Mouse (Mus musculus): ENCODE measurements at regions not wholly inside any gene's neighbourhood (a gene's known extent, or its start where the extent isn't known, plus 50 kb on each side); places are given as distances from the start of the nearest gene placed in this dataset.

- 66% methylated on average over 1 of the region's 1 CpGs for WGBS
- Histone ChIP-seq H3K4me2 (no peak overlapping the region), H3K27ac (no peak overlapping the region), H3K4me3 (no peak overlapping the region), H3K27me3 (no peaks in the 10 kb centered on the region), H3K9me3 (replicated peaks) (no peaks in the 10 kb centered on the region), H3K36me3 (no peaks in the 10 kb centered on the region), H3K4me1 (replicated peaks) (peaks cover 4% of the 10 kb centered on the region), H3K9ac (no peak overlapping the region)
- no peak for ATAC-seq (replicated peaks; ENCODE audit: insufficient number of reproducible peaks, insufficient read depth, low FRiP score, low read depth)
Measured at GRCm38 (mm10) chr6:140342881-140343280, 81.0 kb upstream of the Plekha5 start.

DNA sequence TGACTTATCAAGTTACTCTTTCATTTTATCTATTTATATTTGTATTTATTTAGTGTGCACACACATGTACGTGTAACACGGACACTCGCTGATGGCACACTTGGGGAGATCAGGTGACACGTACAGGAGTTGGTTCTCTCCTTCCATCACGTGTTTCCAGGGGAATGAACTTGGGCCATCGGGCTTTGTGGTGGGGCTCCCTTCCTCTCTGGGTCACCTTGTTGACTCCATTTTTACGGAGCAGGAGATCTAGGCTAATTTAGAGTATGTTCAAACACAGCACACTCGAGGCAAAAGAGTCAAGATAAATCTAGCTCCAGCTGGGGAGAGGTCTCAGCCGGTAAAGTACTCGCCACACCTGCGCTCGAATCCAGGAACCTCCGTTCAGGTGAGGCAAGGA, 84.1 kb upstream of the Plekha5 start:
- no peak overlapping the region for H3K27ac ChIP-seq
- H3K4me3 ChIP-seq, result no peak overlapping the region
- 71% methylated on average over 13 of the region's 13 CpGs for WGBS
- peaks cover 10% of the 10 kb centered on the region for H3K4me1 ChIP-seq (replicated peaks)
- no peak overlapping the region for H3K4me2 ChIP-seq
- no peak overlapping the region for H3K9ac ChIP-seq
- H3K27me3 ChIP-seq, result no peaks in the 10 kb centered on the region
- H3K9me3 ChIP-seq (replicated peaks), result no peaks in the 10 kb centered on the region
- no peaks in the 10 kb centered on the region for H3K36me3 ChIP-seq
- ATAC-seq (replicated peaks; ENCODE audit: insufficient number of reproducible peaks, insufficient read depth, low FRiP score, low read depth), result no peak

DNA sequence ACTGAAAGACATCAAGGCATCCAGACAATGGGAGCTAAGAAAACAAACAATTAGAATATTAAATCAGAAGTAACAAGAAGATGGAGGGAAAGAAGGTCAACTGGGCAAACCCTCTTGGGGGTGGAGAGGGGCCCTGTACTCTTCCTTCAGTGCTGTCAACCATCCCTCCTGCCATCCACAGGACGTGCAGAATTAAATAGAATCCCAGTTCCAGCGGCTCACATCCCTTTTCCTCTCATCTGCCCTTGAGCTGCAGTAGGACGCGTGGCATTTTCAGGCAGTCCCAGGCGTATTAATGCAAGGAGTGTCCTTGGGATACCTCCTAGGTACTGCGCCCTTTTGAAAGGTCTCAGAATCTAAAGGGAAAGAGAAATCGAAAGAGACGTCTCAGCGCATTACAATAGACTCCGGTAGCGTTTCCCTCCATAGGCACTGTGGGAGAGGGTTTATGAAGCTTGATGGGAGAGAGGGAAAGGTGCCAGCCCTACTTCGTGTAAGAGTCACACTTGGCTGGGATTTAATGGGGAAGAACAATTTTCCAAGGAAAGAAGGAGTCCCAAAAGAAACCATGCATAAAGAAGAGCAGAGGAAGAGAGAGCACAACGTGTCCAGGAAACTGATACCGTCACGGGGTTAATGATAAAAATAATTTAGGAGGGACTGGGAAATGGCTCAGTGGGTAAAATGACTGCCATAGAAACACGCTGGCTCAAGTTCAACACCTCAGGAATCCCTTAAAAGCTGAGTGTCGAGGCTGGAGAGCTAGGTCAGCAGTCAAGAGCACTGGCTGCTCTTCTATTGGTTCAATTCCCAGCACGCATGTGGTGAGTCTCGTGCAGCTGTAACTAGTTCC, 85.7 kb upstream of the Plekha5 start:
- ATAC-seq (replicated peaks; ENCODE audit: insufficient number of reproducible peaks, insufficient read depth, low FRiP score, low read depth), result no peak
- Histone ChIP-seq H3K4me3 (peak overlapping the region; percentile 24), H3K4me2 (peak overlapping the region; percentile 55), H3K9me3 (replicated peaks) (no peaks in the 10 kb centered on the region), H3K27ac (no peak overlapping the region), H3K9ac (no peak overlapping the region), H3K36me3 (no peaks in the 10 kb centered on the region), H3K4me1 (replicated peaks) (peaks cover 10% of the 10 kb centered on the region), H3K27me3 (no peaks in the 10 kb centered on the region)
- WGBS, result 35% methylated on average over 19 of the region's 19 CpGs

DNA sequence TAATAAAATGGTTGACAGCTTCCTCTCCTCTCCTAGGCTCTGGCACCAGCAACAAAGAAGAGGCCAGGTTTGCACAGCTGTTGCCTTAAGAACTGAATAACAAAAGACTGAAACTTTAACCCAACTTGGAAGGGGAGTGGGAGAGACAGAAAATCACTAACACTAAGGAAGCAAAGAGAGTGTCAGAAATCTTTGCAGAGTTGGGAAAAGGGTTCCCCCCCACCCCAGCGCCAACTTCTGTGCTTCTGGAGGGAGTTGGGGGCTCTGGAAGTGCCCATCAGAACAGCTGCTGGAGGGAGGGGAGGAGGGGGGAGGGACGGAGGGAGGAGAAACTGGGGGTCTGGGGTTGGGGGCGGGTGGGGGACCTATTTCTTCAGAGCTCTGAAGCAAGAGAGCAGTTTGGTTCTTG, 86.8 kb upstream of the Plekha5 start:
- H3K36me3 ChIP-seq, result no peaks in the 10 kb centered on the region
- H3K9ac ChIP-seq, result no peak overlapping the region
- no peak overlapping the region for H3K4me2 ChIP-seq
- no peaks in the 10 kb centered on the region for H3K27me3 ChIP-seq
- whole genome bisulfite sequencing, result 15% methylated on average over 1 of the region's 3 CpGs
- ATAC-seq (replicated peaks; ENCODE audit: insufficient number of reproducible peaks, insufficient read depth, low FRiP score, low read depth), result no peak
- H3K27ac ChIP-seq, result no peak overlapping the region
- H3K9me3 ChIP-seq (replicated peaks), result no peaks in the 10 kb centered on the region
- H3K4me1 ChIP-seq (replicated peaks), result peaks cover 10% of the 10 kb centered on the region
- H3K4me3 ChIP-seq, result no peak overlapping the region

GRCm38 (mm10) chr6:140336414-140336941, 87.4 kb upstream of the Plekha5 start:
- no peak for ATAC-seq (replicated peaks; ENCODE audit: insufficient number of reproducible peaks, insufficient read depth, low FRiP score, low read depth)
- H3K27ac ChIP-seq, result peak overlapping the region; percentile 25; the same call in 1 of the 2 replicates
- H3K9ac ChIP-seq, result no peak overlapping the region
- H3K4me1 ChIP-seq (replicated peaks), result peaks cover 10% of the 10 kb centered on the region
- WGBS, result 9% methylated on average over 13 of the region's 13 CpGs
- no peaks in the 10 kb centered on the region for H3K36me3 ChIP-seq
- no peaks in the 10 kb centered on the region for H3K9me3 ChIP-seq (replicated peaks)
- H3K4me2 ChIP-seq, result peak overlapping the region; percentile 49
- peak overlapping the region; percentile 20; the same call in 1 of the 2 replicates for H3K4me3 ChIP-seq
- H3K27me3 ChIP-seq, result no peaks in the 10 kb centered on the region

GRCm38 (mm10) chr6:140333397-140333796, 90.5 kb upstream of the Plekha5 start:
- no peaks in the 10 kb centered on the region for H3K27me3 ChIP-seq
- H3K36me3 ChIP-seq, result no peaks in the 10 kb centered on the region
- no peak overlapping the region for H3K27ac ChIP-seq
- no peak overlapping the region for H3K4me3 ChIP-seq
- H3K9ac ChIP-seq, result no peak overlapping the region
- H3K4me1 ChIP-seq (replicated peaks), result peaks cover 8% of the 10 kb centered on the region
- no peaks in the 10 kb centered on the region for H3K9me3 ChIP-seq (replicated peaks)
- WGBS, result 59% methylated on average over 3 of the region's 3 CpGs
- H3K4me2 ChIP-seq, result no peak overlapping the region
- ATAC-seq (replicated peaks; ENCODE audit: insufficient number of reproducible peaks, insufficient read depth, low FRiP score, low read depth), result no peak

DNA sequence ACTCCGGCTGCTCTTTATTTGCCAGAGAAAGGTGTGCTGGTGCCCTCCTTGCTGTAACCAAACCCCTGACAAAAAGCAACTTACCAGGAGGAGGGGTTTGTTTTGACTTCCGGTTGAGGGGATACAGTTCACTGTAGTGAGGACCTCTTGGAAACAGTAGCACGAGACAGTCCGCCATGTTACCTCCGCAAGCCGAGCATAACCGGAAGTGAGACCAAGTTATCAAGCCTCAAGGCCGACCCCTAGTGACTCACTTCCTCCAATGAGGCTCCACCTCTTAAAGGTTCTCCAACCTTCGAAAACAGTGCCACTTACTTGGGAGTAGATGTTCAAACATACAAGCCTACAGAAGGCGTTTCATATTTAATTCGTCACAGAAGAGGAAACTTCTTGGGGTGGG, 115.2 kb upstream of the Plekha5 start:
- no peak for ATAC-seq (replicated peaks; ENCODE audit: insufficient number of reproducible peaks, insufficient read depth, low FRiP score, low read depth)
- WGBS, result 90% methylated on average over 11 of the region's 11 CpGs
- 0 out of 2 replicates have a peak, but pooled peaks cover 3% of the 10 kb centered on the region for H3K4me1 ChIP-seq (replicated peaks)
- no peaks in the 10 kb centered on the region for H3K27me3 ChIP-seq
- no peaks in the 10 kb centered on the region for H3K9me3 ChIP-seq (replicated peaks)
- H3K27ac ChIP-seq, result no peak overlapping the region
- H3K4me3 ChIP-seq, result no peak overlapping the region
- no peak overlapping the region for H3K9ac ChIP-seq
- H3K36me3 ChIP-seq, result no peaks in the 10 kb centered on the region
- H3K4me2 ChIP-seq, result no peak overlapping the region

- no peak overlapping the region for H3K27ac ChIP-seq
- H3K36me3 ChIP-seq, result no peaks in the 10 kb centered on the region
- H3K4me1 ChIP-seq (replicated peaks), result 0 out of 2 replicates have a peak, but pooled peaks cover 3% of the 10 kb centered on the region
- no peak for ATAC-seq (replicated peaks; ENCODE audit: insufficient number of reproducible peaks, insufficient read depth, low FRiP score, low read depth)
- WGBS, result 86% methylated on average over 6 of the region's 6 CpGs
- no peaks in the 10 kb centered on the region for H3K9me3 ChIP-seq (replicated peaks)
- no peak overlapping the region for H3K9ac ChIP-seq
- H3K27me3 ChIP-seq, result no peaks in the 10 kb centered on the region
- no peak overlapping the region for H3K4me2 ChIP-seq
- no peak overlapping the region for H3K4me3 ChIP-seq
Measured at GRCm38 (mm10) chr6:140306811-140307558, 116.9 kb upstream of the Plekha5 start.

- Histone ChIP-seq H3K4me2 (no peak overlapping the region), H3K9me3 (replicated peaks) (no peaks in the 10 kb centered on the region), H3K4me3 (no peak overlapping the region), H3K4me1 (replicated peaks) (peaks cover 18% of the 10 kb centered on the region), H3K27me3 (no peaks in the 10 kb centered on the region), H3K9ac (no peak overlapping the region), H3K36me3 (no peaks in the 10 kb centered on the region), H3K27ac (no peak overlapping the region)
- WGBS, result 71% methylated on average over 5 of the region's 5 CpGs
- ATAC-seq (replicated peaks; ENCODE audit: insufficient number of reproducible peaks, insufficient read depth, low FRiP score, low read depth), result no peak
Measured at GRCm38 (mm10) chr6:140304105-140304504, 119.7 kb upstream of the Plekha5 start.

DNA sequence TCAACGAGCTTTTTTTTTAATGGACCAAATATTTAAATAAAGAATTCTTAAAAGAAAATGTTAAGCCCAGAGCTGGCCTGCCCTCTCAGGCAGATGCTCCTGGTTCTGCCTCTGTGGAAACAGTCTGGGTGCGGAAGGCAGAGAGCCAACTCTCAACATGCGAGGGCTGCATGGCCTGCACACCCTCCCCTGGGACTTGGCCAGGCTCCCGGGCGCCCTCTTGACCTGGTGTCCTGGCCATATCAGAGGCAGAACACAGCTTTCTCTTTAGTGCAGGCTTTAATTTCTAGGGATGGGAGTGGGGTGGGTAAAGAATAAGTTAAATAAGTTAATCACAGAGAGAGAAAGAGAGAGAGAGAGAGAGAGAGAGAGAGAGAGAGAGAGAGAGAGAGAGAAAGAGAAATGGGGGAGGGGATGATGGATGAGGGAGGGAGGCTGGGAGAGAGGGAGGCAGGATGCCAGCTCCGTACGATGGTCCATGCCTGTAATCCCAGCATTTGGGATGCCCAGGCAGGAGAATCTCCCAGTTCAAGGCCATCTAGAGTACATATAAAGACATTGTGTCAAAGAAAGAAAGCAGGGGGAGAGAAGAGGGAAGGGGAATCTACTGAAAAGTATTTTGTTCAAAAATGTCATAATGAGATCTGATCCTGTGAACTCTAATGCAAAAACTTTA, 123.2 kb upstream of the Plekha5 start:
- Histone ChIP-seq H3K4me3 (no peak overlapping the region), H3K27ac (peak overlapping the region; percentile 52), H3K4me1 (replicated peaks) (peaks cover 15% of the 10 kb centered on the region), H3K36me3 (no peaks in the 10 kb centered on the region), H3K9ac (no peak overlapping the region), H3K9me3 (replicated peaks) (no peaks in the 10 kb centered on the region), H3K4me2 (no peak overlapping the region), H3K27me3 (no peaks in the 10 kb centered on the region)
- 21% methylated on average over 7 of the region's 7 CpGs for WGBS
- peak; percentile 77 for ATAC-seq (replicated peaks; ENCODE audit: insufficient number of reproducible peaks, insufficient read depth, low FRiP score, low read depth)

- Histone ChIP-seq H3K4me2 (no peak overlapping the region), H3K4me3 (no peak overlapping the region), H3K36me3 (no peaks in the 10 kb centered on the region), H3K4me1 (replicated peaks) (peaks cover 15% of the 10 kb centered on the region), H3K9me3 (replicated peaks) (no peaks in the 10 kb centered on the region), H3K9ac (no peak overlapping the region), H3K27ac (peak overlapping the region; percentile 52), H3K27me3 (no peaks in the 10 kb centered on the region)
- peak; percentile 60; the same call in 1 of the 2 replicates for ATAC-seq (replicated peaks; ENCODE audit: insufficient number of reproducible peaks, insufficient read depth, low FRiP score, low read depth)
- 30% methylated on average over 7 of the region's 7 CpGs for WGBS
Measured at GRCm38 (mm10) chr6:140299653-140300052, 124.2 kb upstream of the Plekha5 start.
